Mouse (Mus musculus) E14TG2a.4 (cell line): Measurements from ENCODE around the gene Gimap7.

Source experiments
- CTCF ChIP-seq: conservative IDR thresholded peaks from 2 replicates; pipeline ENCODE4 v1.5.1; 2014; ENCODE audit warnings: low read length
- POU5F1 ChIP-seq: IDR thresholded peaks from 2 replicates; pipeline ENCODE4 v1.6.1; 2014; ENCODE audit warnings: low read length, borderline replicate concordance

- TF ChIP-seq CTCF (no peak), POU5F1 (no peak)
Measured at GRCm38 (mm10) chr6:48740501-48741169, 22.2 kb downstream of the Gimap7 start.
